Comparison of ENCODE assay signal across 9 mouse cellular contexts in genomic region chr6:51174443-51175021, GRCm38 (mm10).
DNase-seq lines count a peak whose midpoint lies in the region; ATAC-seq and TF ChIP-seq lines count a peak whose summit lies in the region.
"Had no signal": no experiment of that assay in that cellular context is flagged by ENCODE, and none has a peak within 500 bp of the region (broad histone marks: within the 10 kb centered on the region; RNA-seq: fewer than 3 reads in every experiment).

No protein-coding gene starts in this region.

- no peaks in the 10 kb centered on the region for H3K9me3 ChIP-seq in lung, embryonic 14.5 days (ENCODE audit: low read depth, low read length)
- no peaks in the 10 kb centered on the region for H3K9me3 ChIP-seq in heart, postnatal 0 days (replicated peaks; ENCODE audit: control insufficient read depth, low read length)

- ATAC-seq in lung, embryonic 14.5 days (ENCODE audit: insufficient read depth): no peak
- no peak for ATAC-seq in heart, postnatal 0 days (ENCODE audit: insufficient read depth, low read depth)
- ATAC-seq in megakaryocyte progenitor cell, adult 5-6 weeks (replicated peaks; ENCODE audit: poor library complexity): no peak

- H3K9ac ChIP-seq in lung, embryonic 14.5 days: no peak overlapping the region
- peak overlapping the region; percentile 42; the same call in 1 of the 2 replicates for H3K9ac ChIP-seq in heart, postnatal 0 days (replicated peaks; ENCODE audit: low read depth, low read length)

- H3K27me3 ChIP-seq in lung, embryonic 14.5 days (ENCODE audit: insufficient read depth, low read length): peaks cover 46% of the 10 kb centered on the region
- peaks cover 53% of the 10 kb centered on the region for H3K27me3 ChIP-seq in heart, postnatal 0 days (ENCODE audit: control insufficient read depth, insufficient read depth, low read length)
- no peaks in the 10 kb centered on the region for H3K27me3 ChIP-seq in myocyte (ENCODE audit: control insufficient read depth, insufficient read depth, insufficient read length)

- peak overlapping the region; percentile 71 for H3K4me2 ChIP-seq in lung, embryonic 14.5 days
- H3K4me2 ChIP-seq in heart, postnatal 0 days (ENCODE audit: low read depth, low read length): peak overlapping the region; percentile 78
- H3K4me2 ChIP-seq in myocyte (ENCODE audit: low read depth): peak overlapping the region; percentile 99

- 10% methylated on average over 18 of the region's 18 CpGs for WGBS in lung, embryonic 14.5 days
- 23% methylated on average over 18 of the region's 18 CpGs for WGBS in heart, postnatal 0 days

- H3K4me1 ChIP-seq in lung, embryonic 14.5 days (ENCODE audit: insufficient read depth): peaks cover 8% of the 10 kb centered on the region; the same call in 1 of the 2 replicates
- peaks cover 10% of the 10 kb centered on the region; the same call in 1 of the 2 replicates for H3K4me1 ChIP-seq in heart, postnatal 0 days (ENCODE audit: control insufficient read depth, insufficient read depth)

- H3K79me2 ChIP-seq in myocyte (ENCODE audit: control insufficient read depth, insufficient read depth): no peaks in the 10 kb centered on the region

- DNase-seq in cerebellum, postnatal 10 days: peak; percentile 31 to 39
- no peak for DNase-seq in cerebellum, adult 9-10 months
- peak; percentile 33 for DNase-seq in lung, embryonic 14.5 days
- no peak for DNase-seq in lung, postnatal 4 days
- no peak for DNase-seq in heart, postnatal 0 days (ENCODE audit: low spot score)
- no peak for DNase-seq in layer of hippocampus, adult 8-10 months (ENCODE audit: low spot score in 2 of 2)
- DNase-seq: right cerebral cortex, postnatal 4 days had no signal

- no peak for TF ChIP-seq POLR2A in myocyte (IDR thresholded peaks at IDR 0.05; ENCODE audit: insufficient read length, low read depth)

- H3K4me3 ChIP-seq in lung, embryonic 14.5 days (ENCODE audit: low read depth, low read length): peak overlapping the region; percentile 36
- H3K4me3 ChIP-seq in heart, postnatal 0 days (ENCODE audit: low read depth, low read length): peak overlapping the region; percentile 48
- peak overlapping the region; percentile 39 for H3K4me3 ChIP-seq in myocyte

- no peak overlapping the region for H3ac ChIP-seq in myocyte (ENCODE audit: control insufficient read depth, insufficient read length)

- H3K36me3 ChIP-seq in lung, embryonic 14.5 days (ENCODE audit: insufficient read depth): no peaks in the 10 kb centered on the region
- H3K36me3 ChIP-seq in heart, postnatal 0 days (replicated peaks; ENCODE audit: control insufficient read depth, insufficient read depth, low read length): no peaks in the 10 kb centered on the region
- no peaks in the 10 kb centered on the region for H3K36me3 ChIP-seq in myocyte (ENCODE audit: control insufficient read depth, insufficient read depth)

- TF ChIP-seq EP300 in heart, postnatal 0 days (IDR thresholded peaks at IDR 0.05; ENCODE audit: low read depth): no peak

- H3K27ac ChIP-seq in lung, embryonic 14.5 days (ENCODE audit: low read depth): no peak overlapping the region
- H3K27ac ChIP-seq in heart, postnatal 0 days (ENCODE audit: low read depth): no peak overlapping the region

- TF ChIP-seq CTCF in lung, embryonic 14.5 days (IDR thresholded peaks at IDR 0.05; ENCODE audit: low read depth): no peak
- no peak for TF ChIP-seq CTCF in heart, postnatal 0 days (IDR thresholded peaks at IDR 0.05; ENCODE audit: low read depth)

TF ChIP-seq in myocyte, 11 proteins besides CTCF, POLR2A, EP300 and RAD21:
- TF ChIP-seq TCF12 (IDR thresholded peaks at IDR 0.05; ENCODE audit: insufficient read depth, poor library complexity, severe bottlenecking) (no peak), TCF3 (IDR thresholded peaks at IDR 0.05; ENCODE audit: insufficient read length, low read depth) (no peak), MYOG (IDR thresholded peaks at IDR 0.05; ENCODE audit: control insufficient read depth in 1 of 3, insufficient read depth in 1 of 3, insufficient read length in 2 of 3, low read depth in 2 of 3) (no peak), POLR2AphosphoS2 (IDR thresholded peaks at IDR 0.05; ENCODE audit: insufficient read length, low read depth) (no peak), CEBPB (IDR thresholded peaks at IDR 0.05; ENCODE audit: insufficient read depth, poor library complexity, severe bottlenecking) (no peak), MAX (IDR thresholded peaks at IDR 0.05; ENCODE audit: low read depth) (no peak), USF1 (IDR thresholded peaks at IDR 0.05; ENCODE audit: low read depth) (no peak), REST (IDR thresholded peaks at IDR 0.05; ENCODE audit: insufficient read depth, insufficient read length) (no peak), SRF (IDR thresholded peaks at IDR 0.05; ENCODE audit: control insufficient read depth, insufficient read length, low read depth) (no peak), MYOD1 (IDR thresholded peaks at IDR 0.05; ENCODE audit: control insufficient read depth in 1 of 3, insufficient read length in 2 of 3, low read depth in 2 of 3) (no peak), E2F4 (IDR thresholded peaks at IDR 0.05; ENCODE audit: insufficient read depth) (no peak)
TF ChIP-seq in myocyte: peak in this region for 0.

Comparison
In these comparisons a context has a peak if more than half of its experiments do, and no peak if none do; other contexts are left out.
1. DNase-seq: peak in cerebellum, postnatal 10 days (2 of 2) and lung, embryonic 14.5 days (single experiment); none in cerebellum, adult 9-10 months (single experiment), lung, postnatal 4 days (0 of 2), heart, postnatal 0 days (single experiment) and layer of hippocampus, adult 8-10 months (0 of 2).
2. Peak in every context shown above with its lines, with median percentiles within 50 percentile points of each other: H3K4me2 ChIP-seq and H3K4me3 ChIP-seq.